Mouse (Mus musculus) adrenal gland, adult 2 months (tissue): ENCODE data around the gene Chfr. TPM values are rescaled to one million over a fixed set of nuclear protein-coding genes. Genes with fewer than 3 reads are reported as not detected.

Experiments
- polyA plus RNA-seq: library from polyadenylated mRNA; depleted of rRNA; stranded (reverse); fragments of >200 nt; gene quantifications from 2 replicates; pipeline ENCODE4 v1.2.3, GENCODE M21; 2012; rRNA removed
- total RNA-seq, 2 experiments: library from RNA; stranded (reverse); gene quantifications; 2 replicates each; pipeline ENCODE4 v1.2.3; 2021

The Chfr gene
- total and polyA plus RNA-seq, 3 experiments = 21.5 to 55.8 (median 30.0) TPM

Other genes starting within 250 kb of the Chfr start
- 10 to 100 TPM in 1 of 2 experiments, 1 to 10 TPM in 1; 8.7 to 12.2 TPM for gene Gm15446, start 212.4 kb upstream of the Chfr start, total RNA-seq
- gene Gm15446, start 212.4 kb upstream of the Chfr start, polyA plus RNA-seq = 0.47 and 0.68 TPM in 2 replicates
- gene Zfp932, start 139.3 kb upstream of the Chfr start, total RNA-seq = 10 to 100 TPM; 19.6 to 20.2 TPM
- 0.94 and 1.0 TPM in 2 replicates for gene Zfp932, start 139.3 kb upstream of the Chfr start, polyA plus RNA-seq
- 1 to 10 TPM; 4.8 to 9.2 TPM for gene Gm17655, start 63.3 kb upstream of the Chfr start, total RNA-seq
- not detected in 2 replicates for gene Gm17655, start 63.3 kb upstream of the Chfr start, polyA plus RNA-seq
- under 1 TPM; 0.14 to 0.66 TPM for gene Gm35315, start 41.4 kb upstream of the Chfr start, total RNA-seq
- not detected in 2 replicates for gene Gm35315, start 41.4 kb upstream of the Chfr start, polyA plus RNA-seq
- gene Plcxd1, start 35.9 kb upstream of the Chfr start, total RNA-seq = under 1 TPM; 0.09 to 0.10 TPM
- 0.02 and 0.19 TPM in 2 replicates for gene Plcxd1, start 35.9 kb upstream of the Chfr start, polyA plus RNA-seq
- gene Gtpbp6, start 27.6 kb upstream of the Chfr start, total RNA-seq = 10 to 100 TPM; 57.4 to 61.6 TPM
- gene Gtpbp6, start 27.6 kb upstream of the Chfr start, polyA plus RNA-seq = 115 and 125 TPM in 2 replicates
- 1 to 10 TPM; 5.7 to 6.5 TPM for gene Zfp605, start 25.8 kb upstream of the Chfr start, total RNA-seq
- 0.04 TPM in 2 replicates for gene Zfp605, start 25.8 kb upstream of the Chfr start, polyA plus RNA-seq
- 10 to 100 TPM; 34.4 to 37.0 TPM for gene Golga3, start 40.9 kb downstream of the Chfr start, total RNA-seq
- gene Golga3, start 40.9 kb downstream of the Chfr start, polyA plus RNA-seq = 4.5 and 6.1 TPM in 2 replicates
- gene Ankle2, start 95.2 kb downstream of the Chfr start, total RNA-seq = 10 to 100 TPM; 39.3 to 46.5 TPM
- gene Ankle2, start 95.2 kb downstream of the Chfr start, polyA plus RNA-seq = 7.5 and 8.7 TPM in 2 replicates
- gene Pgam5, start 134.1 kb downstream of the Chfr start, total RNA-seq = 10 to 100 TPM; 46.6 to 58.5 TPM
- 23.5 and 25.7 TPM in 2 replicates for gene Pgam5, start 134.1 kb downstream of the Chfr start, polyA plus RNA-seq
- gene Pxmp2, start 150.3 kb downstream of the Chfr start, total RNA-seq = 10 to 100 TPM; 12.2 to 19.2 TPM
- 10.4 and 18.1 TPM in 2 replicates for gene Pxmp2, start 150.3 kb downstream of the Chfr start, polyA plus RNA-seq
- 1 to 10 TPM; 1.5 to 1.6 TPM for gene Pole, start 150.5 kb downstream of the Chfr start, total RNA-seq
- gene Pole, start 150.5 kb downstream of the Chfr start, polyA plus RNA-seq = 1.1 and 1.2 TPM in 2 replicates
- gene P2rx2, start 207.4 kb downstream of the Chfr start, total RNA-seq = under 1 TPM; 0.23 to 0.38 TPM
- 0.18 and 0.58 TPM in 2 replicates for gene P2rx2, start 207.4 kb downstream of the Chfr start, polyA plus RNA-seq
- gene Lrcol1, start 208.9 kb downstream of the Chfr start, total RNA-seq = not detected
- not detected in 2 replicates for gene Lrcol1, start 208.9 kb downstream of the Chfr start, polyA plus RNA-seq